Mouse (Mus musculus) heart, embryonic 16.5 days (tissue): ENCODE data around the gene Zmynd19. TPM values are rescaled to one million over a fixed set of nuclear protein-coding genes. Genes with fewer than 3 reads are reported as not detected.
A peak's percentile ranks its signal among the peaks of the same experiment; 100 is the strongest.
"Not testable (repeated sequence)": the region's sequence is repeated elsewhere in the genome, so short reads cannot be mapped to it uniquely, and the experiment has no call there.

Experiments
- ATAC-seq: fragments of 200-750 bp; cut with Nextera tagmentation; replicated peaks from 2 replicates; pipeline ENCODE4 v1.8.0; 2017; ENCODE audit warnings: moderate number of reproducible peaks; ENCODE audit not compliant: insufficient read depth, low FRiP score; ENCODE audit errors: extremely low read depth
- H3K27ac ChIP-seq: fragments of 300-500 bp; sonication (generic); 2 replicates; pipeline ENCODE4 v1.5.1; 2014; ENCODE audit warnings: mild to moderate bottlenecking, low read length, control low read depth, moderate library complexity
- H3K27me3 ChIP-seq: fragments of 300-500 bp; sonication (generic); 2 replicates; pipeline ENCODE4 v1.6.1; 2014; ENCODE audit warnings: low read length, mixed read lengths; ENCODE audit not compliant: control insufficient read depth, insufficient read depth
- H3K36me3 ChIP-seq: fragments of 300-500 bp; sonication (generic); 2 replicates; pipeline ENCODE4 v1.6.1; 2014; ENCODE audit not compliant: control insufficient read depth, insufficient read depth
- H3K4me1 ChIP-seq: fragments of 300-500 bp; sonication (generic); 2 replicates; pipeline ENCODE4 v1.6.1; 2014; ENCODE audit warnings: low read length, mixed read lengths; ENCODE audit not compliant: control insufficient read depth, insufficient read depth
- H3K4me2 ChIP-seq: fragments of 300-500 bp; sonication (generic); 2 replicates; pipeline ENCODE4 v1.6.1; 2014; ENCODE audit warnings: low read depth, mild to moderate bottlenecking, control low read depth, low read length
- H3K4me3 ChIP-seq: fragments of 300-500 bp; sonication (generic); 2 replicates; pipeline ENCODE4 v1.5.1; 2014; ENCODE audit warnings: mild to moderate bottlenecking, control low read depth, low read length
- H3K9ac ChIP-seq: fragments of 300-500 bp; sonication (generic); 2 replicates; pipeline ENCODE4 v1.6.1; 2014; ENCODE audit warnings: low read length, control low read depth
- H3K9me3 ChIP-seq: fragments of 300-500 bp; sonication (generic); replicated peaks from 2 replicates; pipeline ENCODE4 v1.6.1; 2016; ENCODE audit warnings: low read length; ENCODE audit not compliant: control insufficient read depth
- WGBS: fragments of 180-500 bp; shearing (Covaris S2); extraction: QIAGEN DNeasy Blood & Tissue Kit; methylation state at CpG from one replicate; pipeline ENCODE4 v1.1.7; 2014; 5-methylcytosine and 5-hydroxymethylcytosine counted together
- polyA plus RNA-seq: library from polyadenylated mRNA; unstranded; fragments of >200 nt; fragmentation: Nextera tagmentation; extraction: Ambion mirVana; gene quantifications from 2 replicates; pipeline ENCODE4 v1.2.1, GENCODE M21; 2015

Gene Zmynd19
- polyA plus RNA-seq, 1 experiment from 2014 or later, result 5.3 TPM

- H3K4me2 ChIP-seq, result no peak overlapping the region
- no peaks in the 10 kb centered on the region for H3K9me3 ChIP-seq
- H3K27me3 ChIP-seq, result no peaks in the 10 kb centered on the region
- 81% methylated on average over 4 of the region's 4 CpGs for WGBS
- H3K4me3 ChIP-seq, result no peak overlapping the region
- peaks cover 10% of the 10 kb centered on the region for H3K4me1 ChIP-seq
- no peak overlapping the region for H3K9ac ChIP-seq
- H3K36me3 ChIP-seq, result peaks cover 53% of the 10 kb centered on the region
- H3K27ac ChIP-seq, result no peak overlapping the region
- no peak for ATAC-seq
Observed at GRCm38 (mm10) chr2:24970386-24970785, 20.8 kb downstream of the Zmynd19 start.

- WGBS, result under 1% methylated on average over 17 of the region's 17 CpGs
Observed at GRCm38 (mm10) chr2:24974452-24974851, 24.9 kb downstream of the Zmynd19 start.

GRCm38 (mm10) chr2:24974906-24975703 lies 25.5 kb downstream of the Zmynd19 start, which contains the start of gene Mrpl41:
TSS of gene Mrpl41 (minus strand) at chr2:24975098.
- peak within 1 kb of the TSS; percentile 92 for H3K27ac ChIP-seq
- under 1% methylated on average over 64 of the region's 64 CpGs for WGBS
- H3K4me1 ChIP-seq, result peaks cover 15% of the 10 kb centered on the region
- no peaks in the 10 kb centered on the region for H3K27me3 ChIP-seq
- H3K4me3 ChIP-seq, result peak within 1 kb of the TSS; percentile 68
- peak within 1 kb of the TSS; percentile 79 for H3K9ac ChIP-seq
- no peaks in the 10 kb centered on the region for H3K9me3 ChIP-seq
- peak; percentile 98 for ATAC-seq
- H3K4me2 ChIP-seq, result peak within 1 kb of the TSS; percentile 100
- H3K36me3 ChIP-seq, result peaks cover 20% of the 10 kb centered on the region; the same call in 1 of the 2 replicates

More at GRCm38 (mm10) chr2:24974452-24974851, 24.9 kb downstream of the Zmynd19 start:
- ATAC-seq, H3K27me3 ChIP-seq, H3K9me3 ChIP-seq: not testable (repeated sequence)
- Histone ChIP-seq H3K36me3 (peaks cover 27% of the 10 kb centered on the region), H3K4me2 (peak overlapping the region; percentile 66), H3K4me3 (peak overlapping the region; percentile 68), H3K9ac (peak overlapping the region; percentile 79), H3K27ac (peak overlapping the region; percentile 80), H3K4me1 (peaks cover 15% of the 10 kb centered on the region)

GRCm38 (mm10) chr2:24975704-24976297 lies 26.2 kb downstream of the Zmynd19 start, which contains the start of gene Pnpla7:
TSS of gene Pnpla7 (plus strand) at chr2:24976033.
- peak within 1 kb of the TSS; percentile 92 for H3K27ac ChIP-seq
- peak within 1 kb of the TSS; percentile 68 for H3K4me3 ChIP-seq
- peak within 1 kb of the TSS; percentile 100 for H3K4me2 ChIP-seq
- no peaks in the 10 kb centered on the region for H3K9me3 ChIP-seq
- peaks cover 15% of the 10 kb centered on the region; the same call in 1 of the 2 replicates for H3K36me3 ChIP-seq
- peaks cover 15% of the 10 kb centered on the region for H3K4me1 ChIP-seq
- under 1% methylated on average over 16 of the region's 16 CpGs for WGBS
- H3K27me3 ChIP-seq, result no peaks in the 10 kb centered on the region
- peak; percentile 82 for ATAC-seq
- H3K9ac ChIP-seq, result peak within 1 kb of the TSS; percentile 79

GRCm38 (mm10) chr2:24976960-24977359 lies 27.4 kb downstream of the Zmynd19 start:
- peaks cover 6% of the 10 kb centered on the region; the same call in 1 of the 2 replicates for H3K36me3 ChIP-seq
- no peaks in the 10 kb centered on the region for H3K9me3 ChIP-seq
- no peak overlapping the region for H3K27ac ChIP-seq
- no peak overlapping the region for H3K4me3 ChIP-seq
- no peak overlapping the region for H3K4me2 ChIP-seq
- 93% methylated on average over 5 of the region's 5 CpGs for WGBS
- H3K27me3 ChIP-seq, result no peaks in the 10 kb centered on the region
- no peak overlapping the region for H3K9ac ChIP-seq
- peaks cover 15% of the 10 kb centered on the region for H3K4me1 ChIP-seq
- no peak for ATAC-seq

GRCm38 (mm10) chr2:24987762-24988161 lies 38.2 kb downstream of the Zmynd19 start:
- Histone ChIP-seq H3K27me3 (no peaks in the 10 kb centered on the region), H3K9me3 (no peaks in the 10 kb centered on the region)
- no peak for ATAC-seq

GRCm38 (mm10) chr2:24995332-24995731 lies 45.7 kb downstream of the Zmynd19 start:
- Histone ChIP-seq H3K27me3 (no peaks in the 10 kb centered on the region), H3K4me1 (no peaks in the 10 kb centered on the region), H3K36me3 (no peaks in the 10 kb centered on the region), H3K9me3 (no peaks in the 10 kb centered on the region), H3K27ac (no peak overlapping the region), H3K4me3 (no peak overlapping the region), H3K9ac (no peak overlapping the region), H3K4me2 (no peak overlapping the region)
- 92% methylated on average over 6 of the region's 6 CpGs for WGBS
- ATAC-seq, result no peak

More at GRCm38 (mm10) chr2:24987762-24988161, 38.2 kb downstream of the Zmynd19 start:
- Histone ChIP-seq H3K4me2 (no peak overlapping the region), H3K36me3 (peaks cover 2% of the 10 kb centered on the region; the same call in 1 of the 2 replicates), H3K4me3 (no peak overlapping the region), H3K9ac (no peak overlapping the region), H3K27ac (no peak overlapping the region), H3K4me1 (no peaks in the 10 kb centered on the region)
- WGBS, result 48% methylated on average over 2 of the region's 2 CpGs

GRCm38 (mm10) chr2:24996471-24996870 lies 46.9 kb downstream of the Zmynd19 start:
- Histone ChIP-seq H3K4me1 (no peaks in the 10 kb centered on the region), H3K9me3 (no peaks in the 10 kb centered on the region), H3K9ac (no peak overlapping the region), H3K4me2 (no peak overlapping the region), H3K4me3 (no peak overlapping the region), H3K27me3 (no peaks in the 10 kb centered on the region), H3K36me3 (no peaks in the 10 kb centered on the region), H3K27ac (no peak overlapping the region)
- no peak for ATAC-seq
- WGBS, result 89% methylated on average over 2 of the region's 2 CpGs
